Mouse (Mus musculus): ENCODE results near the gene Pank3. TPM values are rescaled to one million over a fixed set of nuclear protein-coding genes. Genes with fewer than 3 reads are reported as not detected.
A peak's percentile ranks its signal among the peaks of the same experiment; 100 is the strongest.
"Not testable (repeated sequence)": the region's sequence is repeated elsewhere in the genome, so short reads cannot be mapped to it uniquely, and the experiment has no call there.

Gene Pank3
- polyA plus RNA-seq, 1 experiment from 2014 or later: 13.1 TPM

DNA sequence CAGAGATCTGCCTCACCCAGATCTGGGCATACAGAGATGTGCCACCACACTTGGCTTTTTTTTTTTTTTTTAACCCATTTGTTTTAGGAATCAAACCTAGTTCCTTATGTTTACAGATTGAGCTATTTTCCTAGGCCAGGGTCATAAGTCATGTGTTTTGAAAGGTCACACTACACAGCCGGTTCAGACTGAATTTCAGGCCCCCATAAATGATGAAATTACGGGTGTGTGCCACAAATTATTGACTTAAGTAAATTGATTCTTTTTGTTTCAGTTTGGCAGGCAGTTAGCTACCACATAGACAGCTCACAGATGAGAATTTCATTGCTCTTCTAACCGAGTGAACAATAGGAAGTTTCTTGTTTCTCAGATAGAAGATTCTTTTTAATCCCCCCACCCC, 14.7 kb downstream of the Pank3 start:
- no peaks in the 10 kb centered on the region for H3K27me3 ChIP-seq (ENCODE audit: control insufficient read depth, insufficient read depth, low read length)
- H3K27ac ChIP-seq (ENCODE audit: low read depth, low read length): no peak overlapping the region
- H3K36me3 ChIP-seq (ENCODE audit: control insufficient read depth, insufficient read depth, low read length): peaks cover 33% of the 10 kb centered on the region
- no peaks in the 10 kb centered on the region for H3K4me1 ChIP-seq (ENCODE audit: control insufficient read depth, insufficient read depth, low read length)
- no peak for ATAC-seq (replicated peaks; ENCODE audit: insufficient number of reproducible peaks, low FRiP score, low TSS enrichment)
- H3K9ac ChIP-seq (ENCODE audit: low read depth, low read length): no peak overlapping the region
- WGBS (ENCODE audit: insufficient replicate concordance): 93% methylated on average over 3 of the region's 3 CpGs
- H3K9me3 ChIP-seq (replicated peaks; ENCODE audit: control insufficient read depth, low read length): no peaks in the 10 kb centered on the region
- no peak overlapping the region for H3K4me2 ChIP-seq
- no peak overlapping the region for H3K4me3 ChIP-seq (ENCODE audit: low read depth, low read length)

DNA sequence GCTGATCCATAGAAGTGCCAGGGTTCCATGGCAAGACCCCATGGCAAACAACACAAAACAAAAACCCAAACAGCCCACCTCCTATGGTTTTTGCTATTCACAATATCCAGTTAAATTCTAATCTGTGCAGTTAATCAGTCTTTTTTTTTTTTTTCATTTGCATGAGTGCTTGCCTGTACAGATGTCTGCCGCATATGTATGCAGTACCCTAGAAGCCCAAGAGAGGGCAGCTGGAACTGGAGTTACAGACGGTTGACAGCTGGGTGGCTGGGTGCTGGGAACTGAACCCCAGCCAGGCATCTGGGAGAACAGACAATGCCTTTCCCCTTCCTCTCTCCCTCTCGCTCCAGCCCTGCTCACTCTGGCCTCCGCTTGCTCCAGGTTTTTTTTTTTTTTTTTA, 15.3 kb downstream of the Pank3 start:
- no peaks in the 10 kb centered on the region for H3K9me3 ChIP-seq (replicated peaks; ENCODE audit: control insufficient read depth, low read length)
- H3K9ac ChIP-seq (ENCODE audit: low read depth, low read length): no peak overlapping the region
- no peak overlapping the region for H3K4me3 ChIP-seq (ENCODE audit: low read depth, low read length)
- H3K4me1 ChIP-seq (ENCODE audit: control insufficient read depth, insufficient read depth, low read length): no peaks in the 10 kb centered on the region
- H3K27ac ChIP-seq (ENCODE audit: low read depth, low read length): no peak overlapping the region
- H3K27me3 ChIP-seq (ENCODE audit: control insufficient read depth, insufficient read depth, low read length): no peaks in the 10 kb centered on the region
- ATAC-seq (replicated peaks; ENCODE audit: insufficient number of reproducible peaks, low FRiP score, low TSS enrichment): no peak
- H3K36me3 ChIP-seq (ENCODE audit: control insufficient read depth, insufficient read depth, low read length): peaks cover 29% of the 10 kb centered on the region
- no peak overlapping the region for H3K4me2 ChIP-seq
- 95% methylated on average over 4 of the region's 4 CpGs for WGBS (ENCODE audit: insufficient replicate concordance)

GRCm38 (mm10) chr11:35788443-35788842, 19.2 kb downstream of the Pank3 start:
- H3K36me3 ChIP-seq (ENCODE audit: control insufficient read depth, insufficient read depth, low read length): peaks cover 15% of the 10 kb centered on the region
- no peaks in the 10 kb centered on the region for H3K9me3 ChIP-seq (replicated peaks; ENCODE audit: control insufficient read depth, low read length)
- H3K9ac ChIP-seq (ENCODE audit: low read depth, low read length): no peak overlapping the region
- H3K27ac ChIP-seq (ENCODE audit: low read depth, low read length): no peak overlapping the region
- no peaks in the 10 kb centered on the region for H3K27me3 ChIP-seq (ENCODE audit: control insufficient read depth, insufficient read depth, low read length)
- WGBS (ENCODE audit: insufficient replicate concordance): 94% methylated on average over 2 of the region's 2 CpGs
- ATAC-seq (replicated peaks; ENCODE audit: insufficient number of reproducible peaks, low FRiP score, low TSS enrichment): no peak
- H3K4me2 ChIP-seq: no peak overlapping the region
- no peaks in the 10 kb centered on the region for H3K4me1 ChIP-seq (ENCODE audit: control insufficient read depth, insufficient read depth, low read length)
- H3K4me3 ChIP-seq (ENCODE audit: low read depth, low read length): no peak overlapping the region

- not testable (repeated sequence) for H3K9me3 ChIP-seq (replicated peaks; ENCODE audit: control insufficient read depth, low read length); ATAC-seq (replicated peaks; ENCODE audit: insufficient number of reproducible peaks, low FRiP score, low TSS enrichment); H3K4me1 ChIP-seq (ENCODE audit: control insufficient read depth, insufficient read depth, low read length); H3K9ac ChIP-seq (ENCODE audit: low read depth, low read length); H3K4me3 ChIP-seq (ENCODE audit: low read depth, low read length); H3K27ac ChIP-seq (ENCODE audit: low read depth, low read length); H3K36me3 ChIP-seq (ENCODE audit: control insufficient read depth, insufficient read depth, low read length); H3K4me2 ChIP-seq
- peaks cover 30% of the 10 kb centered on the region for H3K27me3 ChIP-seq (ENCODE audit: control insufficient read depth, insufficient read depth, low read length)
- 78% methylated on average over 5 of the region's 5 CpGs for WGBS (ENCODE audit: insufficient replicate concordance)
Observed at GRCm38 (mm10) chr11:35792800-35793199, 23.5 kb downstream of the Pank3 start.

GRCm38 (mm10) chr11:35797751-35798494, 28.6 kb downstream of the Pank3 start:
- Histone ChIP-seq H3K4me1 (ENCODE audit: control insufficient read depth, insufficient read depth, low read length) (peaks cover 8% of the 10 kb centered on the region; the same call in 1 of the 2 replicates), H3K27me3 (ENCODE audit: control insufficient read depth, insufficient read depth, low read length) (peaks cover 50% of the 10 kb centered on the region), H3K4me3 (ENCODE audit: low read depth, low read length) (peak overlapping the region; percentile 39), H3K4me2 (peak overlapping the region; percentile 65), H3K27ac (ENCODE audit: low read depth, low read length) (no peak overlapping the region), H3K9me3 (replicated peaks; ENCODE audit: control insufficient read depth, low read length) (no peaks in the 10 kb centered on the region), H3K36me3 (ENCODE audit: control insufficient read depth, insufficient read depth, low read length) (no peaks in the 10 kb centered on the region), H3K9ac (ENCODE audit: low read depth, low read length) (no peak overlapping the region)
- WGBS (ENCODE audit: insufficient replicate concordance): 3% methylated on average over 79 of the region's 86 CpGs
- no peak for ATAC-seq (replicated peaks; ENCODE audit: insufficient number of reproducible peaks, low FRiP score, low TSS enrichment)

GRCm38 (mm10) chr11:35798495-35798820, 29.2 kb downstream of the Pank3 start:
- H3K27me3 ChIP-seq (ENCODE audit: control insufficient read depth, insufficient read depth, low read length): peaks cover 50% of the 10 kb centered on the region
- 6% methylated on average over 23 of the region's 23 CpGs for WGBS (ENCODE audit: insufficient replicate concordance)
- peaks cover 8% of the 10 kb centered on the region; the same call in 1 of the 2 replicates for H3K4me1 ChIP-seq (ENCODE audit: control insufficient read depth, insufficient read depth, low read length)
- no peaks in the 10 kb centered on the region for H3K9me3 ChIP-seq (replicated peaks; ENCODE audit: control insufficient read depth, low read length)
- H3K27ac ChIP-seq (ENCODE audit: low read depth, low read length): no peak overlapping the region
- peak overlapping the region; percentile 39 for H3K4me3 ChIP-seq (ENCODE audit: low read depth, low read length)
- H3K36me3 ChIP-seq (ENCODE audit: control insufficient read depth, insufficient read depth, low read length): no peaks in the 10 kb centered on the region
- H3K9ac ChIP-seq (ENCODE audit: low read depth, low read length): no peak overlapping the region
- peak overlapping the region; percentile 65 for H3K4me2 ChIP-seq
- no peak for ATAC-seq (replicated peaks; ENCODE audit: insufficient number of reproducible peaks, low FRiP score, low TSS enrichment)

GRCm38 (mm10) chr11:35798874-35799273, 29.6 kb downstream of the Pank3 start, which contains the start of gene Fbll1:
Gene Fbll1 (minus strand): TSS chr11:35798884.
- Histone ChIP-seq H3K36me3 (ENCODE audit: control insufficient read depth, insufficient read depth, low read length) (no peaks in the 10 kb centered on the region), H3K9ac (ENCODE audit: low read depth, low read length) (no peak within 1 kb of the TSS), H3K27me3 (ENCODE audit: control insufficient read depth, insufficient read depth, low read length) (peaks cover 50% of the 10 kb centered on the region), H3K4me1 (ENCODE audit: control insufficient read depth, insufficient read depth, low read length) (peaks cover 8% of the 10 kb centered on the region; the same call in 1 of the 2 replicates), H3K9me3 (replicated peaks; ENCODE audit: control insufficient read depth, low read length) (no peaks in the 10 kb centered on the region), H3K27ac (ENCODE audit: low read depth, low read length) (no peak within 1 kb of the TSS), H3K4me2 (peak within 1 kb of the TSS; percentile 65), H3K4me3 (ENCODE audit: low read depth, low read length) (peak within 1 kb of the TSS; percentile 39)
- 14% methylated on average over 11 of the region's 11 CpGs for WGBS (ENCODE audit: insufficient replicate concordance)
- ATAC-seq (replicated peaks; ENCODE audit: insufficient number of reproducible peaks, low FRiP score, low TSS enrichment): no peak

GRCm38 (mm10) chr11:35801332-35801731, 32.0 kb downstream of the Pank3 start:
- Histone ChIP-seq H3K27me3 (ENCODE audit: control insufficient read depth, insufficient read depth, low read length) (peaks cover 34% of the 10 kb centered on the region), H3K27ac (ENCODE audit: low read depth, low read length) (no peak overlapping the region), H3K9me3 (replicated peaks; ENCODE audit: control insufficient read depth, low read length) (no peaks in the 10 kb centered on the region), H3K36me3 (ENCODE audit: control insufficient read depth, insufficient read depth, low read length) (no peaks in the 10 kb centered on the region), H3K4me3 (ENCODE audit: low read depth, low read length) (no peak overlapping the region), H3K4me2 (no peak overlapping the region), H3K9ac (ENCODE audit: low read depth, low read length) (no peak overlapping the region), H3K4me1 (ENCODE audit: control insufficient read depth, insufficient read depth, low read length) (peaks cover 8% of the 10 kb centered on the region; the same call in 1 of the 2 replicates)
- WGBS (ENCODE audit: insufficient replicate concordance): 72% methylated on average over 5 of the region's 5 CpGs
- no peak for ATAC-seq (replicated peaks; ENCODE audit: insufficient number of reproducible peaks, low FRiP score, low TSS enrichment)

GRCm38 (mm10) chr11:35811458-35811857, 42.2 kb downstream of the Pank3 start:
- peaks cover 48% of the 10 kb centered on the region for H3K36me3 ChIP-seq (ENCODE audit: control insufficient read depth, insufficient read depth, low read length)
- H3K4me2 ChIP-seq: no peak overlapping the region
- H3K4me1 ChIP-seq (ENCODE audit: control insufficient read depth, insufficient read depth, low read length): no peaks in the 10 kb centered on the region
- H3K9me3 ChIP-seq (replicated peaks; ENCODE audit: control insufficient read depth, low read length): no peaks in the 10 kb centered on the region
- H3K4me3 ChIP-seq (ENCODE audit: low read depth, low read length): no peak overlapping the region
- no peak overlapping the region for H3K9ac ChIP-seq (ENCODE audit: low read depth, low read length)
- WGBS (ENCODE audit: insufficient replicate concordance): 84% methylated on average over 10 of the region's 10 CpGs
- H3K27ac ChIP-seq (ENCODE audit: low read depth, low read length): no peak overlapping the region
- ATAC-seq (replicated peaks; ENCODE audit: insufficient number of reproducible peaks, low FRiP score, low TSS enrichment): no peak
- H3K27me3 ChIP-seq (ENCODE audit: control insufficient read depth, insufficient read depth, low read length): no peaks in the 10 kb centered on the region
